Comparison of ENCODE assay signal across 28 mouse cellular contexts in genomic region chr1:52571674-52572073, GRCm38 (mm10). TPM values are rescaled to one million over a fixed set of nuclear protein-coding genes. Genes with fewer than 3 reads are reported as not detected.
DNase-seq lines count a peak whose midpoint lies in the region; ATAC-seq lines count a peak whose summit lies in the region.
"Had no signal": no experiment of that assay in that cellular context is flagged by ENCODE, and none has a peak within 500 bp of the region (broad histone marks: within the 10 kb centered on the region; RNA-seq: fewer than 3 reads in every experiment).

No protein-coding gene starts in this region.

- no peaks in the 10 kb centered on the region for H3K4me1 ChIP-seq in forebrain, embryonic 14.5 days (ENCODE audit: control insufficient read depth, insufficient read depth, low read length)
- H3K4me1 ChIP-seq in forebrain, embryonic 15.5 days, result no peaks in the 10 kb centered on the region
- H3K4me1 ChIP-seq in lung, embryonic 15.5 days, result peaks cover 7% of the 10 kb centered on the region; the same call in 1 of the 2 replicates
- H3K4me1 ChIP-seq: forebrain, embryonic 10.5 days; heart, embryonic 12.5 days; heart, embryonic 15.5 days had no signal

- no peak overlapping the region for H3K9ac ChIP-seq in forebrain, embryonic 14.5 days (ENCODE audit: low read length)
- H3K9ac ChIP-seq in forebrain, embryonic 15.5 days (replicated peaks), result no peak overlapping the region
- H3K9ac ChIP-seq in lung, embryonic 15.5 days, result no peak overlapping the region
- H3K9ac ChIP-seq: heart, embryonic 12.5 days; heart, embryonic 15.5 days; hindbrain, embryonic 14.5 days had no signal

- H3K4me3 ChIP-seq in forebrain, embryonic 14.5 days (ENCODE audit: low read depth, low read length), result no peak overlapping the region
- no peak overlapping the region for H3K4me3 ChIP-seq in forebrain, embryonic 15.5 days
- H3K4me3 ChIP-seq in lung, embryonic 15.5 days, result no peak overlapping the region
- H3K4me3 ChIP-seq: forebrain, embryonic 10.5 days; heart, embryonic 12.5 days; heart, embryonic 15.5 days had no signal

- H3K9me3 ChIP-seq in forebrain, embryonic 14.5 days (replicated peaks; ENCODE audit: control insufficient read depth, low read length), result no peaks in the 10 kb centered on the region
- no peaks in the 10 kb centered on the region for H3K9me3 ChIP-seq in forebrain, embryonic 15.5 days
- H3K9me3 ChIP-seq in lung, embryonic 15.5 days, result no peaks in the 10 kb centered on the region
- H3K9me3 ChIP-seq: forebrain, embryonic 10.5 days; G1E; heart, embryonic 12.5 days; heart, embryonic 15.5 days had no signal

- H3K36me3 ChIP-seq in forebrain, embryonic 14.5 days (ENCODE audit: control insufficient read depth, insufficient read depth, low read length), result no peaks in the 10 kb centered on the region
- H3K36me3 ChIP-seq in forebrain, embryonic 15.5 days, result no peaks in the 10 kb centered on the region
- no peaks in the 10 kb centered on the region for H3K36me3 ChIP-seq in lung, embryonic 15.5 days
- H3K36me3 ChIP-seq: forebrain, embryonic 10.5 days; G1E; heart, embryonic 12.5 days; heart, embryonic 15.5 days had no signal

- no peak overlapping the region for H3K4me2 ChIP-seq in forebrain, embryonic 14.5 days (ENCODE audit: low read length)
- no peak overlapping the region for H3K4me2 ChIP-seq in forebrain, embryonic 15.5 days (replicated peaks)
- H3K4me2 ChIP-seq in lung, embryonic 15.5 days, result no peak overlapping the region
- H3K4me2 ChIP-seq: heart, embryonic 12.5 days; heart, embryonic 15.5 days; hindbrain, embryonic 14.5 days had no signal

- no peak overlapping the region for H3K27ac ChIP-seq in forebrain, embryonic 14.5 days (ENCODE audit: low read depth, low read length)
- H3K27ac ChIP-seq in forebrain, embryonic 15.5 days (replicated peaks), result no peak overlapping the region
- no peak overlapping the region for H3K27ac ChIP-seq in lung, embryonic 15.5 days
- H3K27ac ChIP-seq: forebrain, embryonic 10.5 days; heart, embryonic 15.5 days; hindbrain, embryonic 14.5 days; hindbrain, postnatal 0 days had no signal

- ATAC-seq in forebrain, embryonic 14.5 days, result no peak
- no peak for ATAC-seq in forebrain, embryonic 15.5 days (replicated peaks)
- peak; percentile 44; the same call in 1 of the 2 replicates for ATAC-seq in frontal cortex, adult (ENCODE audit: low TSS enrichment)
- ATAC-seq in lung, embryonic 15.5 days (ENCODE audit: borderline replicate concordance, extremely low read depth, low FRiP score, low TSS enrichment), result peak; percentile 62; the same call in 1 of the 2 replicates
- ATAC-seq: activated CD4-positive, CD25-positive, alpha-beta regulatory T cell, adult 4 months; hindbrain, postnatal 0 days; inflammation-experienced regulatory T-cells, adult 6 months; intestine, embryonic 16.5 days had no signal

- H3K27me3 ChIP-seq in forebrain, embryonic 14.5 days (replicated peaks; ENCODE audit: control insufficient read depth, insufficient read depth, low read length), result no peaks in the 10 kb centered on the region
- H3K27me3 ChIP-seq in forebrain, embryonic 15.5 days, result no peaks in the 10 kb centered on the region
- no peaks in the 10 kb centered on the region for H3K27me3 ChIP-seq in lung, embryonic 15.5 days
- H3K27me3 ChIP-seq: CH12.LX; heart, embryonic 12.5 days; heart, embryonic 15.5 days had no signal

- 77% methylated on average over 5 of the region's 5 CpGs for WGBS in forebrain, embryonic 14.5 days
- WGBS in forebrain, embryonic 15.5 days, result 73% methylated on average over 5 of the region's 5 CpGs
- 52% methylated on average over 5 of the region's 5 CpGs for WGBS in lung, embryonic 15.5 days

- peak; percentile 13 for DNase-seq in forebrain, embryonic 14.5 days (ENCODE audit: low spot score)
- DNase-seq in frontal cortex, postnatal 10 days (ENCODE audit: low spot score in 2 of 2), result no peak
- no peak for DNase-seq in lung, postnatal 14 days
- peak; percentile 16 for DNase-seq in brain, adult 2 months (ENCODE audit: low read depth, low spot score)
- DNase-seq in left cerebral cortex, adult 11 months (ENCODE audit: low spot score), result no peak
- DNase-seq: adrenal gland, adult 8-10 months; adrenal gland, postnatal 25 days; B cell, adult 2 months; cerebellum, adult 18-20 months; cerebellum, adult 9-10 months; cerebellum, postnatal 14 days; gastrocnemius, postnatal 25 days; heart, adult 18-20 months; heart, postnatal 10 days; heart, postnatal 36 days had no signal

RNA-seq across cellular contexts. Expression of gene Nemp2, which starts 58.8 kb away (rescaled TPM):
- polyA plus RNA-seq in forebrain, embryonic 14.5 days (2014; fragmentation: Nextera tagmentation; extraction: Ambion mirVana), result 9.5 and 10.1 TPM in 2 replicates
- 8.5 and 8.9 TPM in 2 replicates for polyA plus RNA-seq in forebrain, embryonic 15.5 days (2015; fragmentation: Nextera tagmentation; extraction: Ambion mirVana)
- 9.6 and 9.8 TPM in 2 replicates for polyA plus RNA-seq in lung, embryonic 15.5 days (2015; fragmentation: Nextera tagmentation; extraction: Ambion mirVana)

Comparison
In these comparisons a context has a peak if more than half of its experiments do, and no peak if none do; other contexts are left out.
1. ATAC-seq: peak in frontal cortex, adult (single experiment) and lung, embryonic 15.5 days (single experiment); none in forebrain, embryonic 14.5 days (single experiment) and forebrain, embryonic 15.5 days (single experiment).
2. DNase-seq: peak in forebrain, embryonic 14.5 days (single experiment) and brain, adult 2 months (single experiment); none in frontal cortex, postnatal 10 days (0 of 2), lung, postnatal 14 days (single experiment) and left cerebral cortex, adult 11 months (single experiment).